Mouse (Mus musculus) adrenal gland, adult 18-20 months (tissue): Measurements from ENCODE around the gene Slc28a1. TPM values are rescaled to one million over a fixed set of nuclear protein-coding genes. Genes with fewer than 3 reads are reported as not detected.
"Not testable (repeated sequence)": the region's sequence is repeated elsewhere in the genome, so short reads cannot be mapped to it uniquely, and the experiment has no call there.

Experiments
- DNase-seq, 2 experiments: peaks; one replicate each; pipeline ENCODE4 v3.0.0; 2021 to 2022; ENCODE audit warnings: low spot score in 2 of 2
- total RNA-seq, 2 experiments: library from RNA; stranded (reverse); gene quantifications; 1 replicate in 1 of 2; 2 replicates in 1 of 2; pipeline ENCODE4 v1.2.3; 2021

Slc28a1 gene
- total RNA-seq, 2 experiments from 2014 or later, result 0.10 TPM; not detected in 1

DNA sequence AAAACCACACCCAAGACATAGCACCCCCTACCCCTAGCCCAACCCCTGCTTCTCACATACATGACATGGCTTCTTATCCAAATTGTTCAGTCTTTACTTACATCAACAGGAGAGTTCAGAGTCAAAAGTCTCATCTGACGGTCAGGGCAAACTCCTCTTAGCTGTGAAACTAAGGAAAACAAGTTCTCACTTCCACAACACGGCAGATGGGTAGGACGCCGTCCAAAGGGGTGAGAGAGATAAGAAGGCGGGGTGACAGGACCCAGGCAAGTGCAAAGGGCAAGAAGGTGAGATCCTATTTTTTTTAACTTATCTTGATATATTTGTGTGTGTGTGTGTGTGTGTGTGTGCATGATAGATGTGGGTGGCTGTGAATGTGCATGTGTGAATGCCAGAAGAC, 9.0 kb downstream of the Slc28a1 start:
- no peak for DNase-seq

DNA sequence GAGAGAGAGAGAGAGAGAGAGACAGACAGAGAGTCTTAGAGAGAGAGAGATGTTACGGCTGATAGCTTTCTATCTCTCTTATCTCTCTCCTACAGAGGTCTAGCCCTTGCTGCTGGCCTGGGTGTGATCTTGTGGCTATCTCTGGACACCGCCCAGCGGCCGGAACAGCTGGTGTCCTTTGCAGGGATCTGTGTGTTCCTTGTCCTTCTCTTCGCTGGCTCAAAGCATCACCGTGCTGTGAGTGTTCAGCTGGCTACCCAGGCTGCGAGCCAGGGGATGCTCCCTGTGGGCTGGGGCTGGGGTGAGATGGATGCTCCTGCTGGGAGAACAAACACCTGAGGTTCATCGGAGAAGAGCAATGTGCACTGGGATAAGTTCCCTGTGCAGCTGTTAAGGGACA, 10.2 kb downstream of the Slc28a1 start:
- DNase-seq, result no peak

DNA sequence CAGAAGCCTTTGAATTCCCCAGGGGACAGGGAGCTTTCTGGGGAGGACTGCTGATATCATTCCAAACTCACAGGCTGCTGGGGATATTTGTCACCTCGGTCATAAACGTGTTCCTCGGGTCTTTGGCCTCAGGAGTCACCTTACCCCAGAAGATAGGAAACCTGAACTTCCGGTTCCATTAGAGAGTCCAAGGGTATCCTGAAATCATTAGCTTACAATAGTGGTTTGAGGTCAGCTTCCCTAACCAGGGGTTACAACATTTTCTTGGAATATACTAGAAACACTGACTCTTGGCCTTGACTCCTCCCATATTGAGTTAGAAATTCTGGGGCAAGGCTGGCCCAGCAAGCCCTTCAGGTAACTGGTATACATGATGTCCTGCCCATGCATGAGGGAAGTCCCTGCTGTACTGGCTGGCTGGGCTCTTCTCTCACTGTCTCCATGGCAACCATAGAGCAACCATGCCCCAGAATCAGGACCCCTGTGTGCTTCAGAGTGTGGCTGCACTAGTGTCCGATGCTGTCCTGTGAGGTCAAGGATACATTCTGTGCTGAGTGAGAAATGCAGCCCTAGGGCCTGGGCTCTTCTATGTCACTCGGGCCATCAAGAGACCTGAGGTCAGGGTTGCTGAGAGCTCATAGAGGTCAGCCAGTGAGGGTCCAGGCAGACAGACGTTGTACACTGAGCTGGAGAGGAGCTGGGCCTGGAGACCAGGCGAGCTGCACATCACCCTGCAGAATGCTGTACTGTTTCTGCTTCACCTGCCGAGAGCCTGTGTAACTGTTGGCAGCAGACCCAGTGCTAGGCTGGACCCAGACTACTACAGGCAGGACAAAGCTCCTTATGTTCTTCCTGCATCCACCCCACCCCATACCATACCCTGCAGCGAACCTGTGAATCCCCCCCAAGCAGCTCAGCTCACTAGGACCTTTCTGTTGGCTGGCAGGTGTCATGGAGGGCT, 10.9 kb downstream of the Slc28a1 start:
- DNase-seq, result no peak

DNA sequence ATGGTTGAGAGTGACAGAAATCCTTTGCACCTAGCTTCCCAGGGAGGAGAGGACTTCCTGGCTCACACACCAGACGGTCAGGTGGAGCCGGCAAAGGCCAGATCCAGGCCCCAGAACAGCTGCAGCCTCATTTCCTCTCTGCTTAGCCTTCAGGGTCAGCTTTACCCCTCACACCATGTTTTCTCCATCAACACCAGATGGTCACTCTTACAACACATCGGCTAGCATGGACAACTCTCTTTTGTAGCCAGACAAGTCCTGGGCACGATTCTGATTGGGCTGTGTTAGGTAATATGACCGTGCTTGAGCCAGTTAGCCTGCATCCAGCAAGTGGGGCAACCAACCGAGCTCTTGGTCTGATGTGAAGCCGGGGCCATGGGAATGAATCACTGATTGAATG, 17.3 kb downstream of the Slc28a1 start:
- DNase-seq, result no peak

DNA sequence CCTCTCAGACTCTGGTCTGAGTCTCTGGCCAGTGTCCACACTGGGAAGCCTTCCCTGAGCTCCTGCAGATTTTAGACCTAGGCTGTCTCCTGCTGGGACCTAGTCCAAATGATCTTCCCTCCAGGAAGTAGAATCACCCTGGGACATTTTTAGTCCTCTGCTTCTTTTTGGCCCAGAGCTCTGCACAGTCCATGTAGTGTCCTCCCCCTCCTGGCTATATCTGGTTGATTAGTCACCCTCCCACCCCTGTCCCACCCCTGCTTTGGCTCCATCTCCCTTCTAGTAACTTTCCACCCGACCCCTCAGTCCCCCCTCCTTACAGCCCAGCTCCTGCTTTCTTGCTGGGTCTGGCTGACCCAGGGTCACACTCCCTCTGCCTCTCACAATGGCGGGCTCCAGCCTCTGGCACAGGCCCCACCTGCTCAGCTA, 18.3 kb downstream of the Slc28a1 start:
- DNase-seq, result no peak

DNA sequence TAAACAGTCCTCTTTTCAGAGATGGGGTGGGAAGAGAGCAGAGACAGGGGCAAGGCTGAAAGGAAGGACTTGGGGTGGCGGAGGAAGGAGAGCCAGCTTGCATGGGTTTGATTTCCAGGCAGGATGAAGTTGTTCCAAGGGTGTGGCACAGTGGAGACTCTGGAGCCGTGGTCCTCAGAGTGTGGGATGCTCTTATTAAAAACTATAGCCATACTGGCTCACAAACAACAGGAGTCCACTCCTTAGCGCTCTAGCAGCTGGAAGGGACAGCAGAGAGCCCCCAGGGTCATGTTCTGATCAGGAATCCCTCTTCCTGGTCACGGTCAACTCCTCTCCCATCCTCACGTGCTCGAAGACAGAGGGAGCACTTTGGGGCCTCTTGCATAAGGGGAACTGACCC, 18.8 kb downstream of the Slc28a1 start:
- no peak for DNase-seq

DNA sequence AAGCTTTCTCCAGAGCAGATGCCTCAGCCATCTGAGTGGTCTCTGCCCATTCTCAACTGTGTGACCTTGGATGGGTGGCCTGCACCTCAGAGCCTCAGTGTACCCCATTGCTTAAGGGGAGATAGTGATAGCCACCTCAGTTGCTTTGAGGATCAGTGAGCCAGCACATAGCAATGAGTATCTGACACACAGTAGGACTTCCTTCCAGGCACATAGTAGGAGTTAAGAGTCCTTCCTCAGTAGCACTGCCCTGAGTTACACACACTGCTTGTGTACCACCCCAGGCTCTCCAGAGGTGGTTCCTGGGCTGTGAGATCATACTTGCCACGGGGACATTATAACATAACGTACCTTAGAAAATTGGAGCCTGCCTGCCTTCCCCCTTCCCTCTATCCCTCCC, 19.3 kb downstream of the Slc28a1 start:
- DNase-seq, result no peak

DNA sequence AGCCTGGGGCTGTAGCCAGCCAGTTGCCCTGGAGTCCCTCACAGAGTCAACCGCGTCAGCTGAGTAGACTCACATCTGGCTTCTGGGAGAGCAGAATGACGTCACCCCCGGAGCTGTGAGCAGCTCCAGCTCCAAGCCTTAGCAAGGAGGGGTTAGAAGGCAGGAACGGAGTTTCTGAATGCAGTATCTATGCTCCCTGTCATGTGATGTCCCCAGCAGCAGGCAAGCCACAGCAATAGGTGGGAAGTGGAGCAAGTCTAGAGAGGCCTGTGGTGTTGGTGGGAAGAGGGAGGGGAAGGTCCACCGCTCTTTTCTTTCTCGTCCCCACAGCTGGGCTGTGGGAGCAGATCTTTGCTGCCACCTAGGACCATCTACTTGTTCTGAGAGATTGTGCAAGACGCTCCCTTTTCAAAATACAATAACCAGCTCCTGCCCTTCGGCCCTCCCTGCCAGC, 20.0 kb downstream of the Slc28a1 start:
- peak; percentile 51 to 70 for DNase-seq

DNA sequence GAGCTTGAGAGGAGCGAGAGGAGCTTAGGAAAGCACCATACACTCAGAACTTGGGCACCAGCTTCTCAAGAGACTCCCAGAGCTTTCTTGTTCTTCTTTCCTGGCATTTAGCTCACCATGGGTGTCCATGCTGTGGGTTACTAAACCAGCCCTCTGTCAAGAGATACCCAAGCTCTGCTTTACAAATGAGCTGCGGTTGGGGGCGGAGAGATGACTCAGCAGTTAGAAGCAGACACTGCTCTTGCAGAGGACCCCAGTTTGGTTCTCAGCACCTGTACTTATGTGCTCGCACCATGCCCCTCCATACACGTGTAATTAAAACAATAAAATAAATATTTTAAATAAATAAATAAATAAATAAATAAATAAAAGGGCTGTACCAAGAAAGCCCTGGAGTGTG, 22.7 kb downstream of the Slc28a1 start:
- DNase-seq, result no peak

DNA sequence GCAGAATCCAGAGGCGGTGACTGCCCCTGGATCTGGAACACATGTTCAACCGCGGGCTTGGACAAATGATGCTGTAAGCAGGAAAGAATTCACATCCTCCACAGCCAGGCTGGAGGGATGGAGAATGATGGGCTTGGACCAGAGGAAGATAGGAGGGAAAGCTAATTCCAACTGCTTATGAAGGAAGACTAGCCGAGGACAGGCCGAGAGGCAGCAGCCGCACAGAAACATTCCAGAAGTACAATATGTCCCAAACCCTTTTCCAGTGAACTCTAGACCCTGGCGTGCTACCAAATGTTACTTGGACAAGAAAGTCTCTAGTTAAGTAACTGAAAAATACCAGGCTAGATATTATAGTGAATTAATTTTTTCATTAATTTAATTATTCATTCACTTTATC, 24.5 kb downstream of the Slc28a1 start:
- no peak for DNase-seq

DNA sequence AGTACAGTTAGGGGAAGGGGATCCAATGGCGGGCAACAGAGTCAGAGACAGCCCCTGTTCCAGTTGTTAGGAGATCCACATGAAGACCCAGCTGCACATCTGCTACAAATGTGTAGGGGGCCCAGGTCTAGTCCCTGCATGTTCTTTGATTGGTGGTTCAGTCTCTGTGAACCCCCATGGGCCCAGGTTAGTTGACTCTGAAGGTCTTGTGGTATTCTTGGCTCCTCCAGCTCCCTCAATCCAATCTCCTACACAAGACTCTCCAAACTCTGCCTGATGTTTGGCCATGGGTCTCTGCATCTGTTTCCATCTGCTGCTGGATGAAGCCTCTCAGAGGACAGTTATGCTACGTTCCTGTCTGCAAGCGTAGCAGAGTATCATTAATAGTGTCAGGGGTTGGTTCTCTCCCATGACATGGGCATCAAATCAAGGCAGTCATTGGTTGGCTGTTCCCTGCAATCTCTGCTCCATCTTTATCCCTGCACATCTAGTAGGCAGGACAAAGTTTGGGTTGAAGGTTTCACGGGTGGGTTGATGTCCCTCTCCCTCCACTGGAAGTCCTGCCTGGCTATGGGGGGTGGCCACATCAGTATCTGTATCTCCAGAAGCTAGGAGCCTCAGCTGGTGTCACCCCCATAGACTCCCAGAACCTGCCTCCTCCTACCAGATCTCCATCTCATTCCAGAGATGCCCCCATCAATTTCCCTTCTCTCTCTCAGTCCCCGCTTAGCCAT, 25.2 kb downstream of the Slc28a1 start:
- no peak for DNase-seq

DNA sequence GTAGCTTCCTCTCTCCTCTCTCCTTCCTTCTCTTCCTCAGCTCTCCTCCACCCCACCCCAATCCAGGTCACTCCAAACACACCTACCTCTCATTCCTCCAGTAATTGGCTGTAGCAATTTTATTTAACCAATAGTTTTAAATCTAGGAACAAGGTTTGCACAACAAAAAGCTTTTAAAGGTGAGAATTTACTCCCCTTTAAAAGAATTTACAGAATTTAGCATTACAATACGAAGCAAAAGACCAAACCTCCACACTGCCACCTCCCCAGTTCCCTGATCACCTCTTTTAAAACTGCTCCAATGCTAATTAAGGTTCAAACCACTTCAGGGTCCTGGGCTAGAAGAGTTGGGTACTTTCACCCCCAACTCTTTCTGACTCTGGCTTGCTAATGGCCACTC, 26.9 kb downstream of the Slc28a1 start:
- DNase-seq, result no peak

DNA sequence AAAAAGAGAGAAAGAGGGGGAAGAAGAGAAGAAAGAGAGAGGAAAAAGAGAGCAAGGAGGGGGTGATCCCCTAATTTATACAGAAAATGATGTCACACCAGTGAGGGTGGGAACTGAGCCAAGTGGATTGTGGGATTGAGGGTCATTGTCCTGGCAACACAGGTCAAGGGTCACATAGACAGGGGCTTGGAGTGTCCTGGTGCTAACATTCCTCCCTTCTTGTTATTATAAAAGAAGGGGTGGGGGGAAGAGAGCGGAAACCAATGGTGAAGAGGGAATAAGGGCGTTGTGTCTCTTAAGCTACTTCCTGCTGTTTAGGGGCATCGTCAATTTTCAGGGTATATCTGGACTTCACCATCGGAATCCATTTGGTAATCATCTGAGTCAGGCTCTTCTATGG, 28.5 kb downstream of the Slc28a1 start:
- DNase-seq, result not testable (repeated sequence)

DNA sequence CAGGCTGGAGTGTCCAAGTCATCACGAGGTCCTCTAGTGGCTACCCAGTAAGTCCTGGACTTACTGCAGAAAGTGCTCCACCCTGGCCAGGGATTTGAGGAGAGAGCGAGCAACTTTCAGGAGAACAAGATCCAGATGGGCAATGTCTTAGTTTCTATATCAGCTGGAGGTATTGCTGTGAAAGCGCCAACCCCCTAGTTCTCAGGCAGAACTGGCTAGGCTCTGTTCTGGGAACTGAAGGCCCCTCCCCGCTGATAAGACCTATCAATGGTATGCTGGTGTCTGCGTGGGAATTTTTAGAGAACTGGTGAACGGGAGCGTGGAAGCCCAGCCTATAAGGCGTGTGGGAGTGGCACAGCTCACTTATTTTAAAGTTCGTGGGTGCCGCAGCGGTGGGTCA, 35.2 kb downstream of the Slc28a1 start:
- DNase-seq, result no peak

DNA sequence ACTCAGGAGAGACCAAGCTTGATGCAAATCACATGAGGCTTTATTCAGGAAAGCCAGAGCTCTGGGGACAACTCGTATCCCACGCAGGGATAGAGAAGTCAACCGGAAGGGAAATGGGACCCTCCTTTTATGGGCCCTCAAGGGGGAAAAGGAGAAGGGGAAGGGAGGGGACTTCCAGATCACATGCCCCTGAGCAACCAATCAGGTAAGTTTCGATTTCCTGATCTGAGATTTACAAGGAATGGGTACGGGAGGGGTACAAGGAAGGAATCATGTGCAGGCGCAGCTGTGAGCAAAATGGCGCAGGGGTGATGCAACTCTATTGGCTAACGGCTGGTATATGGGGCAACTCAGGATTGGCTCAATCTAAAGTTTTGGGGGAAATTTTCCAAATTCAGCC, 36.6 kb downstream of the Slc28a1 start:
- no peak for DNase-seq

DNA sequence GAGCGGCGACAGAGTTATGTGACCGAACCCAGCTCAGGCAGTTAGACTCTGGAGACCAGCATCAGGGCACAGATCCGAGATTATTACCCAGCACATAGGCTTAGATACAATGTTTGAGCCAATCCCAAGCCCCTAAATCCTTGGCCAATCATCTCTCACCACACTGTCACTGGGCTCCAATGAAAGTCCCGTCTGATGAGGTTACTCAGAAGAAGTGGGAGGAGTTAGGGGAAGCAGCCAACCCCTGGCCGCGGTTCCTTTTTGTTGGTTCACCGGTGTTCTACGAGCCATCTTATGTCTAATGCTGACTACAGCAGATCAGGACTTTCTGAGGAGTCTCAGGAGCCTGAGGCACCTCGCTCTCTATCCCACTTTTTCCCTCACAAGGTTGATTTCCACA, 37.7 kb downstream of the Slc28a1 start:
- DNase-seq, result no peak

DNA sequence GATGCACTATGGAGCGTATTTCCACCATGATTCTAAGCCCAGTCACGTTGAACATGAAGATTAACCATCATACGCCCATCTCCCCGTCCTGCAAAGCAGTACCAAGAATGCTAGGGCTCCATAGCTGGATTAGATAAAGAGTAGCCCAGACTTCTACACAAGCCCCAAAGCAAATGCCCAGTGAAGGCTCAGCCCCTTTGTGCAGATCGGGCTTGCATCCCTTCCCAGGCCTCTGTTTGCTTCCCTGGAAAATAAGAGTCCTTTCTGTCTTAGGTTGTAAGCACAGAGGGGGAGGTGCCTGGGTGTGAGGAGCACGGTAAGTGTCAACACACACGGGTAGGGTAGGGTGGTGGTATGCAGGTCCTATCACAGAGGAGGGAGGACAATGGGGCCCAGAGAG, 38.2 kb downstream of the Slc28a1 start:
- no peak for DNase-seq

DNA sequence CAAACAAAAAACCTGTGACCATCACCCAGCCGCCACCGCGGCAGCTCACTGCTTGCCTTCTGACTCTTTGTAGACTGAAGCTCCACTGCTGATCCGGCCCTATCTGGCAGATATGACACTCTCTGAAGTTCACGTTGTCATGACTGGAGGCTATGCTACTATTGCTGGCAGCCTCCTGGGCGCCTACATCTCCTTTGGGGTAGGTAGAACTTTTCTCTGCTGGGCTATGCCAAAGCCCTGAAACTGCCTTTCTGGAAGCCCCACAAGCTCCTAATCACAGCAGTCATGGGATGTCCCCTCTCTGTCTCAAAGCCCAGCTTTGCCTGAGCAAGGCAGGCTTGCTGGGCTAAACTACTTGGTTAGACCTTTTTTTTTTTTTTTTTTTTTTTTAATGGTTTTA, 38.7 kb downstream of the Slc28a1 start:
- DNase-seq, result no peak

DNA sequence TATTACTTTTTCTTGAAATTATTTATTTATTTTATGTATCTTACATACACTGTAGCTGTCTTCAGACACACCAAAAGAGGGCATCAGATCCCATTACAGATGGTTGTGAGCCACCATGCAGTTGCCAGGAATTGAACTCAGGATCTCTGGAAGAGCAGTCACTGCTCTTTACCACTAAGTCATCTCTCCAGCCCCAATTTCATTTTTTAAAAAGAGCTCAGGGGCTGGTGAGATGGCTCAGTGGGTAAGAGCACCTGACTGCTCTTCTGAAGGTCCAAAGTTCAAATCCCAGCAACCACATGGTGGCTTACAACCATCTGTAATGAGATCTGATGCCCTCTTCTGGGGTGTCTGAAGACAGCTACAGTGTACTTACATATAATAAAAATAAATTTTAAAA, 39.6 kb downstream of the Slc28a1 start:
- not testable (repeated sequence) for DNase-seq

DNA sequence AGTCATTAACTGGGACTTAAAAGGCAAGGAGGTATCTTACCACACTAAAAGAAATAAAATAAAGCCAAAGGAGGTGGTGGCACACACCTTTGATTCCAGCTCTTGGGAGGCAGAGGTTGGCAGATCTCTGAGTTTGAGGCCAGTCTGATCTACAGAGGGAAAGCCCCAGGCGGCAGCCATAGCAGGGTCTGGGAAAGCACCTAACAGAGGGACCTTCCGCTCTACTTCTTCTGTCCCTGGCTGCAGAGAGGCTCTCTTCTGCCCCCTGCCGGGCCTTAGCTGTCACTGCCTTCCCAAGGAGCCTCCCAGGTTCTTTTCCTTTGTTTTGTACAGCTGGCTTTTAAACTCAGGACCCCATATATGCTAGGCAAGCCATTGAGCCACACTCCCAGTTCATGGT, 40.4 kb downstream of the Slc28a1 start:
- peak; percentile 47 to 62 for DNase-seq

DNA sequence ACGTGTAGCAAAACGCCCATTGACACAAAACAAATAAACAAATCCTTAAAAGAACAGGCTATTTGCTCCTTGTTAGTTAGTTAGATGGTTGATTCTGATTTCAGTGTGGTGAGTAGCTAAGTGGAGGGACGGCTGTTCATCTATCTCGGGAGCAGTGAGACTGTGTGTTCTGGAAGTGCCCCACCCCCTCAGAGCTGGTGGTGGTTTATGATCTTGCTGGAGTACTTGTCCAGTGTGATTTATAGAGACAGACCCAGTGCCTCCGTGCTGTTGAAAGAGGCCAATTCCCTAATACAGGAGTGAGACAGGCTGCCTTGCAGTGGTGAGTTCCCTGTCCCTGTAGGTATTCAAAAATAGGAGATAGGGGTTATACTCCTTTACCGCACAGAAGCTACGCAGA, 44.3 kb downstream of the Slc28a1 start:
- no peak for DNase-seq

DNA sequence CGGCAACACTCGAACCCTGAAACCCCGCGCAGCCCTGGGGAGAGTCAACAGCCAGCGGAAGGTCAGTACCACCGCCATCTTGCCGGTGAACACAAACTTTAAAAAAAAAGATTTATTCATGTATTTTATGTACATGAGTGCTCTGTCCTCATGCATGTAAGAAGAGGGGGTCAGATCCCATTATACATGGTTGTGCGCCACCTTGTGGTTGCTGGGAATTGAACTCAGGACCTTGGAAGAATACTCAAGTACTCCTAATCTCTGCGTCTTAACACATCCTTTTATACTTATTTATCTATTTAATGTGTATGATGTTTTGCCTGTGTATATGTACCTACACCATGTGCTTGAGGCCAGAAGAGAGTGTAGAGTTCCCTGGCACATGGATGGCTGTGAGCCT, 47.1 kb downstream of the Slc28a1 start:
- DNase-seq, result no peak
